Mouse (Mus musculus): ENCODE data around the gene Cux2.

Cux2 gene

DNA sequence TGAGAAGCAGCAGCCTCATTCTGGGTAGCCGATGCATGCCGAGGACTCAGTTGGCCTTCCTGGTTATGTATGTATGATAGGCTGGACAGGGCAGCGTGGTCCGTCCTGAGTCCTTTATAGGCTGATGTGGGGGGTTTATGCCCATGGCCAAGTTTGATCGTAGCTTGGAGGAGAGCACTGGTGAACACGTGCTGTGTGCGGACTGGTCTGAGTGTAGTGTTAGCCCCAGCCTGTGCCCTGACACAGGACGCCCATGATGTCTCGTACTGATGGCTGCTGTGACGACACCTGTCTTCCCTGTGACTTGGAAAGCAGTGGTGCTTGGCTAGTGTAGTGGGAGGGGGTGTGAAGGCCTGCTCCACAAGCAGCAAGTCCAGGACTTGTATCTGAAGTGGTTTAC lies 236.2 kb downstream of the Cux2 start:
- DNase-seq: no peak

DNA sequence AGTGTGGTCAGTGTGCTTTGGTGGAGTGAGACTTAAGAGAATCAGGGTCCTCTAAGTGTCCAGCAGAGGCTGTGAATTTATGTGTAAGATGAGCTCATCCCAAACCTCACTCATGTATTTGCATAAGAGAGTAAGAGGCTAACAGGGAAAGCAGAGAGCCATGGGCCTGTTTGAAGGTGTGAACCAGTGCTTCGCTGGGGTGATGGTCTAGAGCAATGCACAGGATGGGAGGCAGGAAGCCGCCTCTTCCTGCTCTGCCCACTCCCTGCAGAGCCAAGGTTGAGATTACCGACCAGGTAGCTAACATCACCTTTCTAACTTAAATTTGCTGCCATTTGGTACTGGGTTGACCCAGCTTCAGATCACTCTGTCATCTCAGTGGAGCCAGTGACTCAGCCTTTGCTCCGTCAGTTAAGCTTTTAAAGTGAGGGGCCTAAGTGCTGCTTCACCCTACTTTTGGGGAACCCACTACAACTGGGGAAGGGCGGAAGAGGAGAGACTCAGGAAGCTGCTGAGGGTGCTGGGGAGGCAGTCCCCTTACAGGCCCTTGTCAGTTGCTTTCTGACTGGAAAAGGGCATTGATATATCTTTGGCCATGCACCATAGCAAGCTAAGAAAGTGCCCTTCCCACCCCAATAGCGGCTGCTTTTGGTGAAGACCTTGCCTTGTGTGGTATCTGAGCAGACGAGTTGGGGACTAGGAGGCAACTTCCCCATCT lies 237.2 kb downstream of the Cux2 start:
- no peak for DNase-seq

DNA sequence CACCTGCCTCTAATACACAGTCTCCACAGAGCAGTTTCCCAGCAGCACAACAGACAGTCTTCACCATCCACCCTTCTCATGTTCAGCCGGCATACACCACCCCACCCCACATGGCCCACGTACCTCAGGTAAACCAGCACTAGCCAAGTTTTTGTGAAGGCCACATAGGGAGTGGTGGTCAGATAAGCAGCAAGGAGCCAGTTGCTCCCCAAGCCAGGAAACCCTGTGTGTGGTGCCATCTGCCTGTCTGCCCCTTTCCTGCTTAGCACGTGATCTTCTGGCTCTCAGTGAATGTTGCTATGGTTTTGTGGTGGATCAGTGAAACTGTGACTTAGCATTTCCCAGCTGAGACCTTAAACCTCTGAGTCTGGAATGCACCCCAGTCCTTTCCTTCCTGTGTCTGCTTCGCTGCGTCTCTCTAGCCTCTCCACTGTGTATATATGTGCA lies 238.4 kb downstream of the Cux2 start:
- no peak for DNase-seq

DNA sequence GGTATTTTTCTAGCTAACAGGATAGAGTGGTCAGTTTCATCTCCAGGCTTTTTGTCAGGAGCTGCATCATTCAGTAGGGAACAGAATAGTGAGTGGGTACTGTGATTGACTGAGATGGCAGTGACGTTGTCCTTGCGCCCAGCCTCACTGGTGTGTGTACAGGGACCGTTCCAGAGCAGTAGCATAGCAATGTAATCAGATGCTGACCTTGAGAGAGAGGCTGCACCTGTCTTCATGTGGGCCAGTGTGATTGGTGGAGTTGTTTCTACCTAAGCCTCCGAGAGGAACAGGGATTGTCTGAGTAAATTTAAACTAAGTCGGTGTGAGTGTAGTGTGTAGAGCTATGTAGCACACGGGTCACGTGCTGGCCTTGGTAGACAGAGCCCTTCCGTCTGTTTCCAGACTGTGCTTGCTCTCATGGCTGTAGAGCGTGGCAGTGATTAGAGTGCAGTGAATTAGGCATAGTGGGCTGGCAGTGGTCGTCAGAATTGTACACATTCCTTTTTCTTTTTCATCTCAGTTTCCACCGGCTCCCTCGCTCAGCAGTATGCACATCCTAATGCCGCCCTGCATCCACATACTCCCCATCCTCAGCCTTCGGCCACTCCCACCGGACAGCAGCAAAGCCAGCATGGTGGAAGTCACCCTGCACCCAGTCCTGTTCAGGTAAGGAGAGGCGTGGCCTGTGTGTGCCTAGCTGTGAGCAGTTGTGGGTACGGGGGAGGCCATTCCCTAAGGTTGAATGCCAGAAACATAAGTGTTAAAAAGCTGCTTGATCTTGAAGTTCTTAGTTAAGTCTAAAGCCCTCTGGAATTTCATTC lies 239.4 kb downstream of the Cux2 start:
- no peak for DNase-seq

DNA sequence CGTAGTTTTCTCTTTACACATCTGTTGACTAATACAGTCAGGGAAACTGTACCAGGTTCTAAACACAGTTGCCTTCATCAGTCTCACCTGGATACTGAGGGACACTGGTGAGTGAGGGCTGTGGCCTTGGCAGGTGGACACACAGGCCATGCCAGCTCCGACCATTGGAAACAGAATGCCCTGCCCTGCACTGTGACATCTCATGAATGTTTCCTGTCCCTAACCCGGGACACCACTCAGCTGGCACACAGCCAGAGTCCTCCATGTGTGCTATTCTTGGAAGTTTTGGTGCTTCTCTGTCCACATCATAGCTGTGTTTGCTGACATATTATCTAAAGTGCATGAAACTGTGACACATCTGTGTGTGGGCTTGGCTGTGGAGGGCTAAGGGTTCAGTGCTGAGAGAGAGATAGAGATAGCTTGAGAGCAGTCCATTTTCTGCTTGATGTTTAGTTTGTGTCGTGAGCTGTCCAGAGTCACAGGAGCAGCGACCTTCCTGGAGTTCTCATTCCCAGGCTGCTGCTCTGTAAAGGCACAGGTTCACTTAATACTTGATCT lies 240.2 kb downstream of the Cux2 start:
- no peak for DNase-seq

DNA sequence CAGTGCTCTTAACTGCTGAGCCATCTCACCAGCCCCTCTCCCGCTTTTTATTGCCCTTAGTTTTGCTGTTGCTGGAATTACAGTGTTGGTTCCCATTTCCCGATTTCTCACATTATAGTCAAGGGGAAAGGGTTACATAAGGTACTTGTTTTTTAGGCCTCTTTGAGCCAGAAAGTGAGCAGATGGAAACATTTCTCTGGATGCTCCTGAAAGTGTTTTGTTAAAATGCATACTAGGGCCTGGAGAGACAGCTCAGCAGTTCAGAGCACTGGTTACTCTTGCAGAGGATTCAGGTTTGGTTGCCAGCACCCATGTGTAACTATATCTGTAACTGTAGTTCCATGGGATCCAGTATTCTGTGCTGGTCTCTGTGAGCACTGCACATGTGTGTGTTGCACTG lies 241.7 kb downstream of the Cux2 start:
- no peak for DNase-seq

DNA sequence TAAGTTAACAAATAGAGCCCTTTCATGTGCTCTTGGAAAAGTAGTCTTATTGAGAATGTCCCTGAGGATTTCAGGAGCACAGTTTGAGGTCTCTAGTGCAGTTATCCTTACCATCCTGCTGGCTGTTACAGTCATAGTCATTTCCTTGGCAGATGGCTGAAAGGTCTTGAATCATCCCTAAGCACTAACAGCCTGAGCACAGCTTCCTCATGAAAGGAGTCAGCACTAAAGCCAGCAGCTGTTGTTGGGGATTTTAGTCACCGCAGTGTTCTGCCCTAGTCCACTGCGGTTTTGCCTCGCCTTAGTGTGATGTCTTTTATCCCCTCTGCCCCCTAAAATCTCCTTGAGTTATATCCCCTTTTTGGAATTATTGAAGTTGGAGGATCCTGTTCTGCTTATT lies 242.7 kb downstream of the Cux2 start:
- DNase-seq: no peak
